Mouse (Mus musculus): Measurements from ENCODE around the gene Arhgap33. TPM values are rescaled to one million over a fixed set of nuclear protein-coding genes. Genes with fewer than 3 reads are reported as not detected.

Gene Arhgap33
- polyA plus RNA-seq, 1 experiment from 2014 or later = 135 TPM

GRCm38 (mm10) chr7:30551445-30552101 lies 16.7 kb upstream of the Arhgap33 start:
- Histone ChIP-seq H3K4me2 (peak overlapping the region; percentile 88), H3K9me3 (no peaks in the 10 kb centered on the region), H3K27me3 (no peaks in the 10 kb centered on the region), H3K36me3 (peaks cover 23% of the 10 kb centered on the region), H3K27ac (replicated peaks) (peak overlapping the region; percentile 97), H3K9ac (peak overlapping the region; percentile 58), H3K4me1 (replicated peaks) (peaks cover 15% of the 10 kb centered on the region), H3K4me3 (peak overlapping the region; percentile 78)
- ATAC-seq (ENCODE audit: low FRiP score, low read depth) = peak; percentile 55
- 3% methylated on average over 10 of the region's 10 CpGs for WGBS

GRCm38 (mm10) chr7:30550603-30551002 lies 15.7 kb upstream of the Arhgap33 start:
- ATAC-seq (ENCODE audit: low FRiP score, low read depth) = no peak
- peaks cover 17% of the 10 kb centered on the region for H3K36me3 ChIP-seq
- no peak overlapping the region for H3K4me3 ChIP-seq
- H3K4me1 ChIP-seq (replicated peaks) = peaks cover 15% of the 10 kb centered on the region
- H3K9ac ChIP-seq = no peak overlapping the region
- no peaks in the 10 kb centered on the region for H3K9me3 ChIP-seq
- H3K27me3 ChIP-seq = no peaks in the 10 kb centered on the region
- no peak overlapping the region for H3K27ac ChIP-seq (replicated peaks)
- WGBS = 100% methylated on average over 1 of the region's 1 CpGs
- no peak overlapping the region for H3K4me2 ChIP-seq

- Histone ChIP-seq H3K9ac (no peak overlapping the region), H3K4me1 (replicated peaks) (peaks cover 15% of the 10 kb centered on the region), H3K4me3 (no peak overlapping the region), H3K36me3 (peaks cover 12% of the 10 kb centered on the region; the same call in 1 of the 2 replicates), H3K9me3 (no peaks in the 10 kb centered on the region), H3K27ac (replicated peaks) (no peak overlapping the region), H3K27me3 (no peaks in the 10 kb centered on the region), H3K4me2 (no peak overlapping the region)
- no peak for ATAC-seq (ENCODE audit: low FRiP score, low read depth)
- WGBS = 90% methylated on average over 2 of the region's 2 CpGs
Observed at GRCm38 (mm10) chr7:30549880-30550279, 15.0 kb upstream of the Arhgap33 start.

- no peak for ATAC-seq (ENCODE audit: low FRiP score, low read depth)
- no peak overlapping the region for H3K4me3 ChIP-seq
- no peaks in the 10 kb centered on the region for H3K4me1 ChIP-seq (replicated peaks)
- no peak overlapping the region for H3K4me2 ChIP-seq
- no peaks in the 10 kb centered on the region for H3K27me3 ChIP-seq
- WGBS = 98% methylated on average over 2 of the region's 2 CpGs
- peaks cover 22% of the 10 kb centered on the region for H3K36me3 ChIP-seq
- no peak overlapping the region for H3K9ac ChIP-seq
- no peaks in the 10 kb centered on the region for H3K9me3 ChIP-seq
- no peak overlapping the region for H3K27ac ChIP-seq (replicated peaks)
Observed at GRCm38 (mm10) chr7:30544327-30544726, 9.5 kb upstream of the Arhgap33 start.

GRCm38 (mm10) chr7:30540572-30540971 lies 5.7 kb upstream of the Arhgap33 start:
- H3K36me3 ChIP-seq = peaks cover 13% of the 10 kb centered on the region
- no peaks in the 10 kb centered on the region for H3K9me3 ChIP-seq

GRCm38 (mm10) chr7:30533941-30534632 lies 773 bp downstream of the Arhgap33 start:
- WGBS = 3% methylated on average over 22 of the region's 26 CpGs
- H3K9ac ChIP-seq = peak overlapping the region; percentile 94
- peak; percentile 52 for ATAC-seq (ENCODE audit: low FRiP score, low read depth)
- H3K4me3 ChIP-seq = peak overlapping the region; percentile 92
- H3K9me3 ChIP-seq = no peaks in the 10 kb centered on the region
- peak overlapping the region; percentile 97 for H3K27ac ChIP-seq (replicated peaks)
- peak overlapping the region; percentile 86 for H3K4me2 ChIP-seq
- peaks cover 34% of the 10 kb centered on the region for H3K36me3 ChIP-seq
- peaks cover 47% of the 10 kb centered on the region for H3K4me1 ChIP-seq (replicated peaks)
- H3K27me3 ChIP-seq = no peaks in the 10 kb centered on the region

More at GRCm38 (mm10) chr7:30540572-30540971, 5.7 kb upstream of the Arhgap33 start:
- Histone ChIP-seq H3K4me2 (no peak overlapping the region), H3K9ac (no peak overlapping the region), H3K4me3 (no peak overlapping the region), H3K27ac (replicated peaks) (no peak overlapping the region), H3K4me1 (replicated peaks) (peaks cover 7% of the 10 kb centered on the region), H3K27me3 (no peaks in the 10 kb centered on the region)
- ATAC-seq (ENCODE audit: low FRiP score, low read depth) = 0 out of 2 replicates have a peak, but pooled peaks have one; percentile 24
- 94% methylated on average over 7 of the region's 7 CpGs for WGBS

GRCm38 (mm10) chr7:30532931-30533330 lies 1.9 kb downstream of the Arhgap33 start:
- Histone ChIP-seq H3K4me1 (replicated peaks) (peaks cover 47% of the 10 kb centered on the region), H3K4me2 (peak overlapping the region; percentile 86), H3K4me3 (peak overlapping the region; percentile 92), H3K36me3 (peaks cover 45% of the 10 kb centered on the region), H3K9me3 (no peaks in the 10 kb centered on the region), H3K27ac (replicated peaks) (peak overlapping the region; percentile 44), H3K9ac (peak overlapping the region; percentile 94), H3K27me3 (no peaks in the 10 kb centered on the region)
- no peak for ATAC-seq (ENCODE audit: low FRiP score, low read depth)
- WGBS = 5% methylated on average over 8 of the region's 8 CpGs

- no peak for ATAC-seq (ENCODE audit: low FRiP score, low read depth)
- Histone ChIP-seq H3K9ac (0 out of 2 replicates have a peak overlapping the region, but pooled peaks have one; percentile 8), H3K9me3 (no peaks in the 10 kb centered on the region), H3K36me3 (peaks cover 60% of the 10 kb centered on the region), H3K27me3 (no peaks in the 10 kb centered on the region), H3K4me2 (peak overlapping the region; percentile 86), H3K27ac (replicated peaks) (no peak overlapping the region), H3K4me1 (replicated peaks) (peaks cover 47% of the 10 kb centered on the region), H3K4me3 (no peak overlapping the region)
- 80% methylated on average over 9 of the region's 9 CpGs for WGBS
Observed at GRCm38 (mm10) chr7:30531291-30531815, 3.5 kb downstream of the Arhgap33 start.

- Histone ChIP-seq H3K4me2 (no peak overlapping the region), H3K36me3 (peaks cover 89% of the 10 kb centered on the region), H3K27ac (replicated peaks) (no peak overlapping the region), H3K9me3 (no peaks in the 10 kb centered on the region), H3K4me3 (no peak overlapping the region), H3K9ac (no peak overlapping the region), H3K27me3 (no peaks in the 10 kb centered on the region), H3K4me1 (replicated peaks) (peaks cover 13% of the 10 kb centered on the region)
- 84% methylated on average over 14 of the region's 14 CpGs for WGBS
- ATAC-seq (ENCODE audit: low FRiP score, low read depth) = no peak
Observed at GRCm38 (mm10) chr7:30526981-30527380, 7.9 kb downstream of the Arhgap33 start.

GRCm38 (mm10) chr7:30526399-30526798 lies 8.5 kb downstream of the Arhgap33 start:
- no peaks in the 10 kb centered on the region for H3K27me3 ChIP-seq
- H3K27ac ChIP-seq (replicated peaks) = no peak overlapping the region
- H3K9ac ChIP-seq = no peak overlapping the region
- H3K4me3 ChIP-seq = no peak overlapping the region
- no peaks in the 10 kb centered on the region for H3K9me3 ChIP-seq
- no peak overlapping the region for H3K4me2 ChIP-seq
- H3K36me3 ChIP-seq = peaks cover 84% of the 10 kb centered on the region
- WGBS = 33% methylated on average over 17 of the region's 17 CpGs
- ATAC-seq (ENCODE audit: low FRiP score, low read depth) = no peak
- H3K4me1 ChIP-seq (replicated peaks) = peaks cover 7% of the 10 kb centered on the region

- 41% methylated on average over 10 of the region's 10 CpGs for whole genome bisulfite sequencing
Observed at GRCm38 (mm10) chr7:30525954-30526353, 8.9 kb downstream of the Arhgap33 start.

GRCm38 (mm10) chr7:30524487-30524886 lies 10.4 kb downstream of the Arhgap33 start:
- no peaks in the 10 kb centered on the region for H3K4me1 ChIP-seq (replicated peaks)
- H3K4me3 ChIP-seq = no peak overlapping the region
- H3K27me3 ChIP-seq = no peaks in the 10 kb centered on the region
- H3K36me3 ChIP-seq = peaks cover 65% of the 10 kb centered on the region
- WGBS = 78% methylated on average over 6 of the region's 6 CpGs
- H3K4me2 ChIP-seq = no peak overlapping the region
- no peak for ATAC-seq (ENCODE audit: low FRiP score, low read depth)
- no peaks in the 10 kb centered on the region for H3K9me3 ChIP-seq
- no peak overlapping the region for H3K27ac ChIP-seq (replicated peaks)
- no peak overlapping the region for H3K9ac ChIP-seq

More at GRCm38 (mm10) chr7:30525954-30526353, 8.9 kb downstream of the Arhgap33 start:
- ATAC-seq (ENCODE audit: low FRiP score, low read depth) = no peak
- Histone ChIP-seq H3K9me3 (no peaks in the 10 kb centered on the region), H3K4me1 (replicated peaks) (peaks cover 3% of the 10 kb centered on the region; the same call in 1 of the 2 replicates), H3K9ac (no peak overlapping the region), H3K27ac (replicated peaks) (no peak overlapping the region), H3K4me2 (no peak overlapping the region), H3K36me3 (peaks cover 80% of the 10 kb centered on the region), H3K4me3 (no peak overlapping the region), H3K27me3 (no peaks in the 10 kb centered on the region)

Data from hindbrain, embryonic 15.5 days (tissue).